Mouse (Mus musculus): ENCODE data around the gene Psd.

- TF ChIP-seq CTCF (IDR thresholded peaks at IDR 0.05; ENCODE audit: low read depth, low read length): no peak
- TF ChIP-seq POLR2A (IDR thresholded peaks at IDR 0.05; ENCODE audit: extremely low read depth, insufficient read depth, low read length): no peak
These were observed 13.8 kb downstream of the Psd start for GRCm38 (mm10) chr19:46313116-46313515.

All from liver, adult 2 months (tissue).